Mouse (Mus musculus) heart, postnatal 0 days (tissue): ENCODE data around the gene Sin3b. TPM values are rescaled to one million over a fixed set of nuclear protein-coding genes. Genes with fewer than 3 reads are reported as not detected.

Experiments
- ATAC-seq: fragments of 200-750 bp; cut with Nextera tagmentation; 2 replicates; pipeline ENCODE4 v1.8.0; 2017; ENCODE audit warnings: low read depth, moderate number of reproducible peaks, moderate library complexity; ENCODE audit not compliant: insufficient read depth
- DNase-seq: peaks from one replicate; pipeline ENCODE4 v3.0.0-alpha.2; 2016; ENCODE audit warnings: low spot score
- H3K27ac ChIP-seq: fragments of 300-500 bp; sonication (generic); 2 replicates; pipeline ENCODE4 v1.5.1; 2014; ENCODE audit warnings: low read depth, mild to moderate bottlenecking
- H3K27me3 ChIP-seq: fragments of 300-500 bp; sonication (generic); 2 replicates; pipeline ENCODE4 v1.6.1; 2014; ENCODE audit warnings: low read length, mixed read lengths; ENCODE audit not compliant: control insufficient read depth, insufficient read depth
- H3K36me3 ChIP-seq: fragments of 300-500 bp; sonication (generic); replicated peaks from 2 replicates; pipeline ENCODE4 v1.6.1; 2014; ENCODE audit warnings: low read length, mixed read lengths; ENCODE audit not compliant: control insufficient read depth, insufficient read depth
- H3K4me1 ChIP-seq: fragments of 300-500 bp; sonication (generic); 2 replicates; pipeline ENCODE4 v1.6.1; 2014; ENCODE audit warnings: antibody characterized with exemption; ENCODE audit not compliant: control insufficient read depth, insufficient read depth
- H3K4me2 ChIP-seq: fragments of 300-500 bp; sonication (generic); 2 replicates; pipeline ENCODE4 v1.6.1; 2014; ENCODE audit warnings: low read depth, mild to moderate bottlenecking, low read length, moderate library complexity
- H3K4me3 ChIP-seq: fragments of 300-500 bp; sonication (generic); 2 replicates; pipeline ENCODE4 v1.5.1; 2014; ENCODE audit warnings: low read depth, low read length
- H3K9ac ChIP-seq: fragments of 300-500 bp; sonication (generic); replicated peaks from 2 replicates; pipeline ENCODE4 v1.6.1; 2014; ENCODE audit warnings: low read depth, low read length, mixed read lengths
- H3K9me3 ChIP-seq: fragments of 300-500 bp; sonication (generic); replicated peaks from 2 replicates; pipeline ENCODE4 v1.6.1; 2016; ENCODE audit warnings: low read length; ENCODE audit not compliant: control insufficient read depth
- CTCF ChIP-seq: IDR thresholded peaks from 2 replicates; pipeline ENCODE4 v1.5.1; 2016; ENCODE audit warnings: antibody characterized with exemption, control low read depth, low read depth
- EP300 ChIP-seq: IDR thresholded peaks from 2 replicates; pipeline ENCODE4 v1.6.1; 2016; ENCODE audit warnings: antibody characterized with exemption, low read depth
- WGBS: fragments of 180-500 bp; shearing (Covaris S2); extraction: QIAGEN DNeasy Blood & Tissue Kit; methylation state at CpG from one replicate; pipeline ENCODE4 v1.1.7; 2014; 5-methylcytosine and 5-hydroxymethylcytosine counted together
- polyA plus RNA-seq: library from polyadenylated mRNA; unstranded; fragments of >200 nt; fragmentation: Nextera tagmentation; extraction: Ambion mirVana; gene quantifications from 2 replicates; pipeline ENCODE4 v1.2.1, GENCODE M21; 2015
- total RNA-seq: library from RNA; depleted of rRNA; stranded (reverse); fragments of >200 nt; gene quantifications from 2 replicates; pipeline ENCODE4 v1.2.3, GENCODE M21; 2014; ENCODE audit warnings: low replicate concordance

The Sin3b gene
- total and polyA plus RNA-seq, 2 experiments from 2014 or later, result 195 to 203 TPM

GRCm38 (mm10) chr8:72746061-72746460 is 23.0 kb downstream of the Sin3b start:
- 48% methylated on average over 5 of the region's 5 CpGs for WGBS

GRCm38 (mm10) chr8:72749846-72750245 is 26.8 kb downstream of the Sin3b start:
- H3K4me1 ChIP-seq, result no peaks in the 10 kb centered on the region
- peaks cover 96% of the 10 kb centered on the region for H3K36me3 ChIP-seq
- H3K9me3 ChIP-seq, result no peaks in the 10 kb centered on the region
- WGBS, result 87% methylated on average over 26 of the region's 26 CpGs
- DNase-seq (no peak), ATAC-seq (no peak)
- H3K27ac ChIP-seq, result no peak overlapping the region
- no peaks in the 10 kb centered on the region for H3K27me3 ChIP-seq
- no peak overlapping the region for H3K4me3 ChIP-seq
- no peak overlapping the region for H3K9ac ChIP-seq
- H3K4me2 ChIP-seq, result no peak overlapping the region
- TF ChIP-seq EP300 (no peak), CTCF (no peak)

More at GRCm38 (mm10) chr8:72746061-72746460, 23.0 kb downstream of the Sin3b start:
- Histone ChIP-seq H3K36me3 (peaks cover 94% of the 10 kb centered on the region), H3K9me3 (no peaks in the 10 kb centered on the region), H3K4me3 (no peak overlapping the region), H3K4me1 (no peaks in the 10 kb centered on the region), H3K27ac (no peak overlapping the region), H3K4me2 (no peak overlapping the region), H3K27me3 (no peaks in the 10 kb centered on the region), H3K9ac (no peak overlapping the region)
- TF ChIP-seq EP300 (no peak), CTCF (peak; percentile 75)
- ATAC-seq, result peak; percentile 34; the same call in 1 of the 2 replicates
- DNase-seq, result peak; percentile 45

- Histone ChIP-seq H3K9ac (no peak overlapping the region), H3K27ac (no peak overlapping the region), H3K4me1 (no peaks in the 10 kb centered on the region), H3K36me3 (peaks cover 92% of the 10 kb centered on the region), H3K4me3 (no peak overlapping the region), H3K4me2 (no peak overlapping the region), H3K27me3 (no peaks in the 10 kb centered on the region), H3K9me3 (no peaks in the 10 kb centered on the region)
- TF ChIP-seq CTCF (no peak), EP300 (no peak)
- 90% methylated on average over 6 of the region's 6 CpGs for WGBS
- ATAC-seq (no peak), DNase-seq (no peak)
Measured at GRCm38 (mm10) chr8:72750266-72750665, 27.2 kb downstream of the Sin3b start.

GRCm38 (mm10) chr8:72751126-72751525 is 28.0 kb downstream of the Sin3b start:
- peaks cover 94% of the 10 kb centered on the region for H3K36me3 ChIP-seq
- no peak overlapping the region for H3K9ac ChIP-seq
- no peak for TF ChIP-seq EP300
- peak; percentile 16; the same call in 1 of the 2 replicates for TF ChIP-seq CTCF
- no peak overlapping the region for H3K4me2 ChIP-seq
- 83% methylated on average over 3 of the region's 3 CpGs for WGBS
- H3K27ac ChIP-seq, result no peak overlapping the region
- H3K4me3 ChIP-seq, result no peak overlapping the region
- DNase-seq (no peak), ATAC-seq (no peak)
- H3K27me3 ChIP-seq, result no peaks in the 10 kb centered on the region
- no peaks in the 10 kb centered on the region for H3K9me3 ChIP-seq
- no peaks in the 10 kb centered on the region for H3K4me1 ChIP-seq

GRCm38 (mm10) chr8:72752289-72752688 is 29.2 kb downstream of the Sin3b start:
- Histone ChIP-seq H3K27me3 (no peaks in the 10 kb centered on the region), H3K4me2 (no peak overlapping the region), H3K9ac (no peak overlapping the region), H3K4me3 (no peak overlapping the region), H3K36me3 (peaks cover 94% of the 10 kb centered on the region), H3K4me1 (no peaks in the 10 kb centered on the region), H3K9me3 (no peaks in the 10 kb centered on the region), H3K27ac (peak overlapping the region; percentile 38; the same call in 1 of the 2 replicates)
- ATAC-seq, result no peak
- WGBS, result 65% methylated on average over 3 of the region's 3 CpGs
- no peak for DNase-seq
- no peak for TF ChIP-seq CTCF

- Histone ChIP-seq H3K27ac (no peak overlapping the region), H3K4me3 (no peak overlapping the region), H3K9ac (no peak overlapping the region), H3K27me3 (no peaks in the 10 kb centered on the region), H3K4me1 (no peaks in the 10 kb centered on the region), H3K9me3 (no peaks in the 10 kb centered on the region), H3K36me3 (peaks cover 91% of the 10 kb centered on the region), H3K4me2 (no peak overlapping the region)
- DNase-seq, result no peak
- WGBS, result 93% methylated on average over 9 of the region's 9 CpGs
- no peak for TF ChIP-seq EP300
- ATAC-seq, result no peak
Measured at GRCm38 (mm10) chr8:72753165-72753564, 30.1 kb downstream of the Sin3b start.
